Comparison of ENCODE assay signal across 12 mouse cellular contexts in genomic region chr11:115208776-115209732, GRCm38 (mm10). TPM values are rescaled to one million over a fixed set of nuclear protein-coding genes. Genes with fewer than 3 reads are reported as not detected.
DNase-seq lines count a peak whose midpoint lies in the region; ATAC-seq lines count a peak whose summit lies in the region.
"Had no signal": no experiment of that assay in that cellular context is flagged by ENCODE, and none has a peak within 500 bp of the region (broad histone marks: within the 10 kb centered on the region; RNA-seq: fewer than 3 reads in every experiment).

No protein-coding gene starts in this region.

- no peak overlapping the region for H3K9ac ChIP-seq in hindbrain, embryonic 16.5 days (ENCODE audit: low read depth, low read length)
- no peak overlapping the region for H3K9ac ChIP-seq in embryonic facial prominence, embryonic 12.5 days
- H3K9ac ChIP-seq: lung, embryonic 14.5 days; stomach, embryonic 15.5 days had no signal

- ATAC-seq in hindbrain, embryonic 16.5 days = no peak
- no peak for ATAC-seq in embryonic facial prominence, embryonic 12.5 days (ENCODE audit: insufficient number of reproducible peaks, insufficient read depth, low FRiP score, low TSS enrichment)
- no peak for ATAC-seq in activated CD4-positive, CD25-positive, alpha-beta regulatory T cell, adult 4 months

- H3K36me3 ChIP-seq in hindbrain, embryonic 10.5 days = peaks cover 48% of the 10 kb centered on the region
- H3K36me3 ChIP-seq in hindbrain, embryonic 16.5 days (ENCODE audit: control insufficient read depth, insufficient read depth, low read length) = peaks cover 16% of the 10 kb centered on the region; the same call in 1 of the 2 replicates
- peaks cover 41% of the 10 kb centered on the region for H3K36me3 ChIP-seq in embryonic facial prominence, embryonic 12.5 days
- H3K36me3 ChIP-seq: stomach, embryonic 15.5 days had no signal

- DNase-seq in hindbrain, embryonic 10.5 days (ENCODE audit: low spot score) = no peak
- peak; percentile 7 for DNase-seq in retina, postnatal 1 day
- no peak for DNase-seq in retina, embryonic 14.5 days (ENCODE audit: low spot score)
- no peak for DNase-seq in layer of hippocampus, adult 9-11 months
- DNase-seq: lung, embryonic 14.5 days had no signal

- no peak overlapping the region for H3K4me3 ChIP-seq in hindbrain, embryonic 10.5 days
- no peak overlapping the region for H3K4me3 ChIP-seq in hindbrain, embryonic 16.5 days (ENCODE audit: low read length)
- no peak overlapping the region for H3K4me3 ChIP-seq in embryonic facial prominence, embryonic 12.5 days
- H3K4me3 ChIP-seq: myocyte; stomach, embryonic 15.5 days had no signal

- 77% methylated on average over 25 of the region's 25 CpGs for whole genome bisulfite sequencing in hindbrain, embryonic 10.5 days
- WGBS in hindbrain, embryonic 16.5 days = 72% methylated on average over 25 of the region's 25 CpGs
- WGBS in embryonic facial prominence, embryonic 12.5 days = 76% methylated on average over 25 of the region's 25 CpGs

- H3K9me3 ChIP-seq in hindbrain, embryonic 10.5 days = no peaks in the 10 kb centered on the region
- no peaks in the 10 kb centered on the region for H3K9me3 ChIP-seq in hindbrain, embryonic 16.5 days (ENCODE audit: control insufficient read depth, low read length)
- H3K9me3 ChIP-seq in embryonic facial prominence, embryonic 12.5 days = no peaks in the 10 kb centered on the region
- H3K9me3 ChIP-seq: stomach, embryonic 15.5 days had no signal

- H3K27me3 ChIP-seq in hindbrain, embryonic 10.5 days (ENCODE audit: insufficient read depth, poor library complexity, severe bottlenecking) = peaks cover 9% of the 10 kb centered on the region
- H3K27me3 ChIP-seq in hindbrain, embryonic 16.5 days (replicated peaks; ENCODE audit: control insufficient read depth, insufficient read depth, low read length) = no peaks in the 10 kb centered on the region
- H3K27me3 ChIP-seq in embryonic facial prominence, embryonic 12.5 days = peaks cover 3% of the 10 kb centered on the region; the same call in 1 of the 2 replicates
- H3K27me3 ChIP-seq: stomach, embryonic 15.5 days had no signal

- no peak overlapping the region for H3K4me2 ChIP-seq in hindbrain, embryonic 16.5 days (ENCODE audit: low read length)
- H3K4me2 ChIP-seq in embryonic facial prominence, embryonic 12.5 days (replicated peaks) = no peak overlapping the region
- H3K4me2 ChIP-seq: lung, embryonic 14.5 days; stomach, embryonic 15.5 days had no signal

- H3K27ac ChIP-seq in hindbrain, embryonic 10.5 days = peak overlapping the region; percentile 59
- no peak overlapping the region for H3K27ac ChIP-seq in hindbrain, embryonic 16.5 days (ENCODE audit: low read depth, low read length)
- peak overlapping the region; percentile 46; the same call in 1 of the 2 replicates for H3K27ac ChIP-seq in embryonic facial prominence, embryonic 12.5 days
- H3K27ac ChIP-seq: stomach, embryonic 15.5 days had no signal

- H3K4me1 ChIP-seq in hindbrain, embryonic 10.5 days (replicated peaks) = peaks cover 79% of the 10 kb centered on the region
- H3K4me1 ChIP-seq in hindbrain, embryonic 16.5 days (ENCODE audit: control insufficient read depth, insufficient read depth, low read depth, low read length) = peaks cover 13% of the 10 kb centered on the region
- H3K4me1 ChIP-seq in embryonic facial prominence, embryonic 12.5 days = peaks cover 9% of the 10 kb centered on the region; the same call in 1 of the 2 replicates

RNA-seq across cellular contexts. Expression of gene Nat9, which starts 21.4 kb away (rescaled TPM):
- 18.7 and 24.3 TPM in 2 replicates for polyA plus RNA-seq in hindbrain, embryonic 10.5 days (2016; fragmentation: Nextera tagmentation; extraction: Ambion mirVana)
- 20.9 and 24.6 TPM in 2 replicates for polyA plus RNA-seq in hindbrain, embryonic 16.5 days (2015; fragmentation: Nextera tagmentation; extraction: Ambion mirVana)
- polyA plus RNA-seq in embryonic facial prominence, embryonic 12.5 days (2016; fragmentation: Nextera tagmentation; extraction: Ambion mirVana) = 21.8 and 23.7 TPM in 2 replicates
- polyA plus RNA-seq in activated CD4-positive, CD25-positive, alpha-beta regulatory T cell, adult 4 months (2017; shearing (Covaris generic)) = 10 to 100 TPM; 14.0 to 14.6 TPM

RNA-seq across cellular contexts. Expression of gene Tmem104, which starts 21.8 kb away (rescaled TPM):
- 6.9 and 10.6 TPM in 2 replicates for polyA plus RNA-seq in hindbrain, embryonic 10.5 days (2016; fragmentation: Nextera tagmentation; extraction: Ambion mirVana)
- 12.3 and 13.1 TPM in 2 replicates for polyA plus RNA-seq in hindbrain, embryonic 16.5 days (2015; fragmentation: Nextera tagmentation; extraction: Ambion mirVana)
- polyA plus RNA-seq in embryonic facial prominence, embryonic 12.5 days (2016; fragmentation: Nextera tagmentation; extraction: Ambion mirVana) = 10.1 and 13.4 TPM in 2 replicates
- polyA plus RNA-seq in activated CD4-positive, CD25-positive, alpha-beta regulatory T cell, adult 4 months (2017; shearing (Covaris generic)) = 10 to 100 TPM in 1 of 2 experiments, 1 to 10 TPM in 1; 9.3 to 11.9 TPM

RNA-seq across cellular contexts. Expression of gene Slc9a3r1, which starts 45.9 kb away (rescaled TPM):
- 39.6 and 49.8 TPM in 2 replicates for polyA plus RNA-seq in hindbrain, embryonic 10.5 days (2016; fragmentation: Nextera tagmentation; extraction: Ambion mirVana)
- 81.5 and 93.4 TPM in 2 replicates for polyA plus RNA-seq in hindbrain, embryonic 16.5 days (2015; fragmentation: Nextera tagmentation; extraction: Ambion mirVana)
- 34.6 and 35.4 TPM in 2 replicates for polyA plus RNA-seq in embryonic facial prominence, embryonic 12.5 days (2016; fragmentation: Nextera tagmentation; extraction: Ambion mirVana)
- 100 to 1,000 TPM; 166 to 228 TPM for polyA plus RNA-seq in activated CD4-positive, CD25-positive, alpha-beta regulatory T cell, adult 4 months (2017; shearing (Covaris generic))

RNA-seq across cellular contexts. Expression of gene Grin2c, which starts 58.0 kb away (rescaled TPM):
- 0.14 and 0.18 TPM in 2 replicates for polyA plus RNA-seq in hindbrain, embryonic 10.5 days (2016; fragmentation: Nextera tagmentation; extraction: Ambion mirVana)
- 0.60 and 0.72 TPM in 2 replicates for polyA plus RNA-seq in hindbrain, embryonic 16.5 days (2015; fragmentation: Nextera tagmentation; extraction: Ambion mirVana)
- 0.06 TPM in 1 of 2 replicates, not detected in the other for polyA plus RNA-seq in embryonic facial prominence, embryonic 12.5 days (2016; fragmentation: Nextera tagmentation; extraction: Ambion mirVana)
- not detected for polyA plus RNA-seq in activated CD4-positive, CD25-positive, alpha-beta regulatory T cell, adult 4 months (2017; shearing (Covaris generic))
- polyA plus RNA-seq: heart, postnatal 0 days; kidney, embryonic 14.5 days; lung, embryonic 14.5 days; myocyte had no signal
